Mouse (Mus musculus) mammary gland, adult 2 months (tissue): ENCODE data around the gene Crkl. TPM values are rescaled to one million over a fixed set of nuclear protein-coding genes. Genes with fewer than 3 reads are reported as not detected.

Experiments used
- polyA plus RNA-seq: library from polyadenylated mRNA; depleted of rRNA; stranded (reverse); fragments of >200 nt; gene quantifications from 2 replicates; pipeline ENCODE4 v1.2.3, GENCODE M21; 2012; ENCODE audit warnings: low replicate concordance; rRNA removed

Gene Crkl
- 67.7 and 91.9 TPM in 2 replicates for polyA plus RNA-seq

DNA sequence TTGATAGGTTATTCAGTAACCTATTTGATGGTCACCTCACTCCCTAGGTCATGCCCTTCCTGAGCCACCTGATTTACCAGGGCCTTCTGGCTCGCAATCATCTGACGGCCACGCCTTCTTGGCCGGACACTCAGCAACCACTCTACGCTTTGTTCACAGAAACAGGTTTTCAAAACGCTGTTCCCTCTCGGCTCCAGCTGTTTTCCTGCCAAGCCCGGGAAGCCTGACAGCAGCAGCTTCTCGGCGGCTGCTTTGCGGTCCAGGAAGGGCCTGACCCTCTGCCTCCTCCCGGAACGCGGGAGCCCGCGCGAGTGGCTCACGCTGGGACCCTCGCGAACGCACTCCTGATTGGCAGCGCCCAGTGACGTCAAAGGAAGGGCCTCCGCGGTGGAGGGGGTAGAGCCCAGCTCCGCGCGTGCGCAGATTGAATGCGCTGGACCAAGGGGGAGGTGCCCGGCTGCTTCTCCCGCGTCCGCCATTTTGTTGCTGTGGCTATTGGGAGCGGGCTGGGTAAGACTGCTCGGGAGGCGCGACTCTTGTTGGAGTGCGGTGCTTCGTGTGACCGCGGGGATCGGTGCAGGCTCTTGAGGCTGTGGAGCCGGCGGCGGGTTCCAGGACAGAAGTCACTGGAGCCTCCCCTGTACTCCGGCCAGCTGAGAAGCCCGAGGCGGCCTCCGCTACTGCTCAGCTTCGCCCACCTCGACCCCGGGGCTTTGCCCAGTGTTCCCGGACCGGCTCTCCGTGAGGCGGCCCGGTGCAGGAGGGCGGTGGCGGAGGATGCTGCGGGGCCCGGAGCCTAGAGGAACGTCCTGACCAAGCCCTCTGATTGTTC, at the start of gene Crkl:
TSS of gene Crkl (plus strand) at position 447 of the 832 bp plus-strand sequence.

GRCm38 (mm10) chr16:17405736-17406443, 45.9 kb upstream of the Crkl start, which contains the start of the genes Snap29 and Pi4ka:
Gene Snap29, plus strand, starts transcription at chr16:17405986.
Gene Pi4ka, minus strand, starts transcription at chr16:17406314.

DNA sequence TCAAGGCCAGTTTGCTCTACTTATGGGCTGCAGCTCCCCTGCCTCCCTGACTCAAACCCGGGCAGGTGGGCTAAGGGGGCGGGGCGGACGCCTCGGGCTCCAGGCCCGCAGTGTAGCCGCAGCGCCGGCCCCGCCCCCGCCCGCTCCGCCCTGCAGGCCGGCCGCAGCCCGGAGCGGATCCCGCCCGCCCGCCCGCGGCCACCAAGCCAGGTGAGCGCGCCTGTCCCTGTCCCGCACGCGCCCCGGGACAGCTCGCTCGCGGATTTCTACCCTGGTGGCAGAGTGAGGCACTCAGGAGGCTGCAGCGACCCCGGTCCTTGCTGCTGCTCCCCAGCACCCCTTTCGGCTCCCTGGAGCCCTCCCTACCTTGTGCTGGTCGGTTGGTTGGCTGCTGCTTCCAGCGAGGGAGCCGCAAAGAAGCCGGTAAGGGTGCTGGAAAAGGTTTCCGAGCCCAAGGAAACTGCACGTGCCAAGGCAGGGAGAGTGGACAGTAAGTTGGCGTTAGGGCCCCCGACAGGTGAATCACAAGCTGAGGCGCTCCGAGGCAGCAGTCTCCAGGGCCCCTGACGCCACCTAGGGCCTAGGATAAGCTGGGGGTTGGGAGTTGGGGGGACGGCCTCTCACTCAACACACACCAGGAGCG, 37.8 kb downstream of the Crkl start, which contains the start of gene Aifm3:
TSS of gene Aifm3 (plus strand) at position 143 of the 643 bp plus-strand sequence.

DNA sequence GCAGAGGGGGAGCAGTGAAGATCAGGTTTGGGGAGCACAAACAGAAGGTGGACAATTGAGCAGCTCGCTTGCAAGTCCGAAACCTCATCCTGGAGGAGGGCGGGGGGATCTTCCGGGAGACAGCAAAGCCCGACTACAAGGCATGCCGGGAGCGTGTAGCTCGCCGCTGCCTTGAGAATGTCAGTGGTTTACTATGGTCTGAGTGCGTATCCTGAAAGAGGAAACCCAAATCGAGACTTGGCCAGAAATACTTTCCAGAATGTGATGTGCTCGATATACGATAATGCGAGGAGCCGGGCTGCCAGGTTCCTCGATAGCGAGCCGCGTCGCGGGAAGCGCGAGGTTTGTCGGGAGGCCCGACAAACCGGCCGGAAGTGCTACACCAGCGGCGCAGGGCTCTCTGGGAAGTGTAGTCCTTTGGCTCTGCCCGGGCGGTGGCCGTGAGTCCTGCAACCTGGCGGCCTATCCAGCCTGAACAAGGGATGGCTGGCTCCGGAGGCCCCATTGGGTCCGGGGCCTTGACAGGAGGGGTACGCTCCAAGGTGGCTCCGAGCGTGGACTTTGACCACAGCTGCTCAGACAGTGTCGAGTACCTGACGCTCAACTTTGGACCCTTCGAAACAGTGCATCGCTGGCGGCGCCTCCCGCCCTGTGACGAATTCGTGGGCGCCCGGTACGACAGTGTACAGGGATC, 56.9 kb downstream of the Crkl start, which contains the start of gene Lztr1:
TSS of gene Lztr1 (plus strand) at position 143 of the 694 bp plus-strand sequence.

GRCm38 (mm10) chr16:17530640-17531288, 79.0 kb downstream of the Crkl start, which contains the start of gene Thap7:
Gene Thap7, minus strand, starts transcription at chr16:17531136.

Other genes starting within 250 kb of the Crkl start
- 59.2 and 76.5 TPM in 2 replicates for gene Ube2l3, start 249.3 kb upstream of the Crkl start, polyA plus RNA-seq
- gene Rimbp3, start 243.4 kb upstream of the Crkl start, polyA plus RNA-seq, result 0.04 and 0.06 TPM in 2 replicates
- 2.4 and 2.6 TPM in 2 replicates for gene Hic2, start 218.4 kb upstream of the Crkl start, polyA plus RNA-seq
- 7.2 and 12.8 TPM in 2 replicates for gene Tmem191c, start 175.9 kb upstream of the Crkl start, polyA plus RNA-seq
- 0.45 and 1.3 TPM in 2 replicates for gene Serpind1, start 120.6 kb upstream of the Crkl start, polyA plus RNA-seq
- 5.7 and 8.4 TPM in 2 replicates for gene Snap29, start 46.0 kb upstream of the Crkl start, polyA plus RNA-seq
- 47.9 and 65.5 TPM in 2 replicates for gene Pi4ka, start 45.7 kb upstream of the Crkl start, polyA plus RNA-seq
- 1.8 and 1.9 TPM in 2 replicates for gene Aifm3, start 37.6 kb downstream of the Crkl start, polyA plus RNA-seq
- 229 and 242 TPM in 2 replicates for gene Lztr1, start 56.7 kb downstream of the Crkl start, polyA plus RNA-seq
- 63.3 and 113 TPM in 2 replicates for gene Thap7, start 79.1 kb downstream of the Crkl start, polyA plus RNA-seq
- 0.39 and 2.4 TPM in 2 replicates for gene Lrrc74b, start 109.3 kb downstream of the Crkl start, polyA plus RNA-seq
- 4.2 and 10.2 TPM in 2 replicates for gene P2rx6, start 109.9 kb downstream of the Crkl start, polyA plus RNA-seq
- gene Slc7a4, start 131.2 kb downstream of the Crkl start, polyA plus RNA-seq, result 17.6 and 17.9 TPM in 2 replicates
- gene Smpd4, start 167.4 kb downstream of the Crkl start, polyA plus RNA-seq, result 59.9 and 85.5 TPM in 2 replicates
- 0.78 and 1.2 TPM in 2 replicates for gene Ccdc74a, start 194.5 kb downstream of the Crkl start, polyA plus RNA-seq